Mouse (Mus musculus) lung, postnatal 0 days (tissue): ENCODE measurements at regions not wholly inside any gene's neighbourhood (a gene's known extent, or its start where the extent isn't known, plus 50 kb on each side); places are given as distances from the start of the nearest gene placed in this dataset.

Source experiments
- CTCF ChIP-seq: IDR thresholded peaks from 2 replicates; pipeline ENCODE4 v1.5.1; 2016; ENCODE audit warnings: antibody characterized with exemption, mild to moderate bottlenecking
- EP300 ChIP-seq: IDR thresholded peaks from 2 replicates; pipeline ENCODE4 v1.6.1; 2016; ENCODE audit warnings: antibody characterized with exemption, mild to moderate bottlenecking, control low read depth

GRCm38 (mm10) chr15:8789924-8790323, 79.4 kb upstream of the Slc1a3 start:
- no peak for TF ChIP-seq EP300
- no peak for TF ChIP-seq CTCF
